Mouse (Mus musculus) layer of hippocampus, adult 18-20 months (tissue): Measurements from ENCODE around the gene Maml1. TPM values are rescaled to one million over a fixed set of nuclear protein-coding genes. Genes with fewer than 3 reads are reported as not detected.

ENCODE experiments used
- DNase-seq, 2 experiments: peaks; one replicate each; pipeline ENCODE4 v3.0.0; 2022; ENCODE audit warnings: low spot score in 2 of 2
- total RNA-seq, 2 experiments: library from RNA; stranded (reverse); gene quantifications; 2 replicates each; pipeline ENCODE4 v1.2.3; 2021

Maml1 gene
- total RNA-seq, 2 experiments from 2014 or later: 11.0 to 11.3 TPM

DNA sequence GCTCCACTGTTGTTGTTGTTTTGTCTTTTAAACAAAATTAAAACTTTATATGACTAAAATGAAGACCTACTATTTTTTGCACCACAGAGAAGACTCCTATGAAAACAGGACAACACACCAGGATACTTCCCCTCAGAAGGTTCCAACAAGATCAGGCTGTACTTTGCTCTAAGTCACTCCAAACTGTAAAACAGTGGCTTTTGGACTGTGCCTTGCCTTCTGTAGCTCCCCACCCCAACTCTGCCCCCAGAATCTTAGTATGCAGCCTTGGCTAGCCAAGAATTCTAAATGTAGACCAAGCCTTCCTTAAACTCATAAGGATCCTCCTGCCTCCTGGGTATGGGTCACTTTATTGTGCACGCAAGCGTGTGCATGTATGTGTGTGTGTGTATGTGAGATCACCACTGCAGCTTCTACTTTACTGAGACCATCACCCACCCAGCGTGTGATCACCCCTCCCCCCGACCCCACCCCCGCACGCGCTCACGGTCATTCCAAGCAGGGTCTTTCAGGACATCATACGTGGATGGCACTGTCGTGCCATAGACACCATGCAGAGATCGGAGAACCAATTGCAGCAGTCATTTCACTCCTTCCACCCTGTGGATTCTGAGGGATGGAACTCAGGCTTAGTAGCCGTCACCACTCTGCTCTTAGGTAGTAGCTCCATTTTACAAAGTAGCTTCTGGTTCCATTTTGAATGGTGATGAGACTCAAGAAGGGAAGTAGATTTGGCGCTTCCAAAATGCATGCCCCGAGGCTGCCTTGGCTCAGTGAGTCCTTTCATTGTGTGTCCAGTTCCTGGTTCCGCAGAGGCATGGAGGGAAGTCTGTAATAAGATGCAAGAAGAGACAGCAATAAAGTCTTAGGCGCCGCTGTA is 68.1 kb downstream of the Maml1 start:
- DNase-seq: no peak

DNA sequence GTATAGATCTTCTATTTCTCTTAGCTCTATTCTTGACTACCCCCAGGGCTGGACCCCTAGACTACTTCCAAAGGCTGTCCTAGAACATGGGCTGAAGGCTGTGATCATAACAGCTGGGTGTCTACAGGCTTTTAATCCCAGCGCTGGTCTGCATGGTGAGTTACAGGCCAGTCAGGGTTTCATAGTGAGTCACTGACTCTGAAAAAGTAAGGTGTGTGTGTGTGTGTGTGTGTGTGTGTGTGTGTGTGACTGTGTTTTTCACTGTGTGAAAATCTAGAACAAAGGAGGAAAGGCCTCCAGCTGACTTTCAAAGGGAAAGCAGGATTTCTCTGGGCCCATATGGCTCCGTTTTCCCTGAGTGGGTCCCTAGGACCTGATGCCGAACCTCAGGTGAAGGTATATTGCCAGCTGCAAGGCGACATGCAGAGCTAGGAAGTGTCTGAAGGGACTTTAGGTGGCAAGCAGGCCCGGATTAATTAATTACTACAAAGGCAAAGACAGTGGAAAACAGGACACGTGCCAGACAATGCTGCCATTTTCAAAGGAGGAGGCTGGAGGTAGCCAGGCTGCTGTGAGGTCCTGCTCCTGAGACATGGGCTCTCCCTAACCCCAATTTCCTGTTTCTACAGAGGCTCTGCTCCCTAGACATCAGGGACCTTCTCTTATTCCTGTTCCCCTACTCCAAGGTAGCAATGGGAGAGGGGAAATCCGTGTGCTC is 69.4 kb downstream of the Maml1 start:
- no peak for DNase-seq

- no peak for DNase-seq
These were observed 72.3 kb downstream of the Maml1 start for GRCm38 (mm10) chr11:50219833-50220232.

GRCm38 (mm10) chr11:50217811-50218210 is 74.3 kb downstream of the Maml1 start:
- DNase-seq: no peak

DNA sequence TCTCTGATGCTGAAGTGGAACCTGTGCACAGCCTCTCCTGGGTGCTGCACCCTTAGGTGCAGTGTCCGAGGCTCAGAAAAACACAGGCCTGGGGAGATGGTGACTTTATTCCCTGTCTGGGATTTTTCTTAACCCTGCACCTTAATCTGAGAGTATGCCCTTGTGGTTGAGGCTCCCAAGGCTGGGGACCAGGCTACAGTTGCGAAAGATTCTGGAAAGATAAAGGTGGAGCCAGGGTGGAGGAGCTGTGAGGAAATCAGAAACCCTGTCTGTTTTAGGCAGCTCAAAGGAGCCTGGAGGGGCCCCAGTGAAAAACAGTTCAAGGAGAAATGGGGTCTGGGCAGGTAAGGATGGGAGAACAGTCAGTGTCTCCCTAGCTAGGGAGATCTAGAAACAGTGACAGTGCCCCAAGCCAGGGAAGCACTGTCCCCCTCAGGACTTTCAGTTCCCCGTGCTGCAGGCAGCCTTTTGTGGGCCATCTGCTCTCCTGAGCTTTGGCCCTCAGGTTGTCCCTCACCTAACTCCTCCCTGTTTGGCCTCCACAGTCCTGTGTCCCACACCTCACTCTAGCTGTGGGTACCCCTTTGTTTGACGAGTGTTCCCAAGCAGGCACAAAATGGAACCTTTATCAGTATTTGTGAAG is 75.3 kb downstream of the Maml1 start:
- DNase-seq: no peak

DNA sequence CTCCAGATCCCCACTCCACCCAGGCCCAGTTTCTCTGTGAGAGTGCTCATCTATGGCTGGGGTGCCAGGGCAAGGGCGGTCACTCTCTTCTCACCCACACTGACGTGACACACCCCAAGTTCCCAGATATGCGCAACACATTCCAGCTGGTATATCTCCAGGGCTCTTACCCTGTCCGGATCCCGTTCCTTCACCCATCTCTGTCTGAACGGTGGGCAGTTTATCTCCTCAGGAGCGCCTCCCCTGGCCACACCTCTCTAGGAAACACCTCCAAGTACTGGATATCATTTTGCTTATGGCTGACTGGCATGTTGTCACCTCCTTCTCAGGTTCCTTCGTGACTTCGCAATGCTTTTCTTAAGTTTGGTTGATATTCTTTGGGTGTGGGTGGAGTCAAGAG is 76.5 kb downstream of the Maml1 start:
- no peak for DNase-seq

GRCm38 (mm10) chr11:50214631-50215030 is 77.5 kb downstream of the Maml1 start:
- DNase-seq: no peak

- DNase-seq: peak in 1 of 2 experiments; percentile 71
These were observed 79.0 kb downstream of the Maml1 start for GRCm38 (mm10) chr11:50212848-50213758.

DNA sequence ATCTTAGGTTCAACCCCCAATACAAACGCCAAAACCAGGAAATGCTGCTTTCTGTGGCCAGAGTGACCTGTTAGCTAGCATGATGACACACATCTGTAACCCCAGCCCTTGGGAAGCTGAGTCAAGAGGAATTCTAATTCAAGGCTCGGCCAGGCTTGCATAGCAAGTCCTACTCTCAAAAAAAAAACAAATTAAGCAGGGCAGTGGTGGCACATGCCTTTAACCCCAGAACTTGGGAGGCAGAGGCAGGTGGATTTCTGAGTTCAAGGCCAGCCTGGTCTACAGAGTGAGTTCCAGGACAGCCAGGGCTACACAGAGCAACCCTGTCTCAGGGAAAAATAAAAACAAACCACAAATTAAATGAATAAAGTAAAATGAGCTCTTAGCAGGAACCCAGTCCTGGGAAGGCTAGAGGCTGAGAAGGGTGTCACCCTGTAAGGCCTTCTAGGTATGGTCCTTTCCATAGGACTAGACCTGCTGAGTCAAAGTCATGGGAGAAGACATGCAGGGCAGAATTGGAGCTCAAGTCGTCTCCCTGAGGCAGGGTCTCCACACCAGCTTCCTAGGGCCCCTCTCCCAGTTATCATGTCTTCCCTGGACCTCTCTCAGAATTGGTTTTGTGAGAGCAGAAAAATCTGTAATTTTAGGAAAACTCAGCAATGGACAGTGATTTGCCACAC is 79.9 kb downstream of the Maml1 start:
- no peak for DNase-seq

DNA sequence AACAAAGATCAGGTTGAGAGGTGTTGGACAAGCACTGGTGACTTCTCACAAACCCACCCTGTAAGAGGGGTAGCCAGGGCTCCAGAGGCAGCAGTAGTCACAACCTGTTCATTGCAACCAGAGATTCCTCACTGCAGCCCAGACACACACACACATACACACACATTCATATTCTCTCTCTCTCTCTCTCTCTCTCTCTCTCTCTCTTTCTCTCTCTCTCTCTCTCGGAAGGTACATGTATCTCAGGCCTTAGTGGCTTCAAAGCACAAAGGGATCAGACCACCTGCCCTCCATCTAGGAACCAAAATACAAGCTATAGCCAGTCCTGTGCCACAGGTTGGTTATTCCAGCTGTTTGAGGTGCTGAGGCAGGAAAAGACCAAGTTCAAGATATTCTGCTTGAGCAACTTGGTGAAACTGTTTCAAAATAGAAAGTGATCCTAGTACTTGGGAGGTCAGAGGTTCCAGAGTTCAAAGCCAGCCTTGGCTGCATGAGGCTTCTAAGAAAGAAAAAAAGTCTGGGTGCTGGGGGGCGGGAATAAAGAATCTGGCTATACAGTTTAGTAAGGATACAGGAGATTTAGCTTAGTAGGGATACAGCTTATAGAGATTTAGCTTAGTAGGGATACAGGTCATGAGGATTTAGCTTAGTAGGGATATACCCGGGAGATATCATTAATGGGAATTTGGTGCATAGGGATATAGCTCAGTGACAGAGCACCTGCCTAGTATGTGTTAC is 80.6 kb downstream of the Maml1 start:
- DNase-seq: no peak

DNA sequence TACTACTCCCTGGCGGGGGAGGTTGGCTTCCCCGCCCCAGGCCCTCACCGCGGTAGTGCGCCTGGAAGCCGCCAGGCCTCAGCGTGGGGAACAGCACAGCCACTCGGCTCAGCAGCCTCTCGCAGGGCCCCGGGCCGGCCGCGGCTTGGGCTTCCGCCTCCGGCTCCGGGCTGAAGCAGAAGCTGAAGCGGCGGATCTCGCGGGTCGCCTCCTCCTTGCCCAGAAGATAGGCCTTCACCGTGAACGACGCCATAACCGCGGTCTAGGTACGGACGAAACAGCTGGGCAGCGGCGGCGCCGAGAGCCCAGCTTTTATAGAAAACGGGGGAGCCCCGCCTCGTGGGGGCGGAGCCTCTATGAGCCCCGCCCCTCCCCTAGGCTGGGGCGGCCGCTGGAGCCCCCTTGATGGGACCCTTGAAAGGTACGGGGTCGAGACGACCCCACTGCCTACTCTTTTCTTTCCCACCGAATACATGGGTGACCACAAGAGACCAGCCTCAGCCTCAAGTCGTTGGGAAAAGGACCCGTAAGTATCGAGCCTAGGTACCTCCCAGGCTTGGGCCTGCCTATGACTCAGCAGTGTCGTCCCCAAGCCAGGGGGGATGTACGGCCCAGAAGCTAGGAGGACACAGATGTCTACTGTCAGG is 81.5 kb downstream of the Maml1 start, which contains the start of the genes Sqstm1 and Mgat4b:
TSS of gene Sqstm1 (minus strand) at position 323 of the 647 bp plus-strand sequence.
TSS of gene Mgat4b (plus strand) at position 386 of the 647 bp plus-strand sequence.
- DNase-seq: peak; percentile 78 to 87

DNA sequence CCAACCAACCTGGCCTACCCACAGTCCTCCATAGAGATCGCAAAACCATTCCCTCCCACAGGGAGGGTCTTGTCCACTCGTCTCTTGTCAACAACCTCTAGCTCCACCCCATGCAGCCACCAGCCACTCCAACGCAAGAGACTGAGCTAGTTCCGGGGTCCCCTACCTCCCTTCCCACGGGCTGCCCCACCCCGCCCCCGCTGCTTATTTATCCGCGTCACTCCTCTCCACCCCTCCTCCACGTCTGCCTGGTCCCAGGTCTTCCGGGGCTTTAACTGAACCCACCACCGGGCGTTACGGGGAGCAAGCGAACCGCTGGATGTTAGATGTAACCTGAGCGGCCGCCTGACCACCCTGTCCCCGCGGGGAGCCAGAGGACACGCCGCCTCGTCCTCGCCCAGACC is 82.0 kb downstream of the Maml1 start:
- peak; percentile 85 to 88 for DNase-seq

GRCm38 (mm10) chr11:50208039-50208438 is 84.1 kb downstream of the Maml1 start:
- DNase-seq: no peak

- no peak for DNase-seq
These were observed 84.8 kb downstream of the Maml1 start for GRCm38 (mm10) chr11:50207344-50207743.

DNA sequence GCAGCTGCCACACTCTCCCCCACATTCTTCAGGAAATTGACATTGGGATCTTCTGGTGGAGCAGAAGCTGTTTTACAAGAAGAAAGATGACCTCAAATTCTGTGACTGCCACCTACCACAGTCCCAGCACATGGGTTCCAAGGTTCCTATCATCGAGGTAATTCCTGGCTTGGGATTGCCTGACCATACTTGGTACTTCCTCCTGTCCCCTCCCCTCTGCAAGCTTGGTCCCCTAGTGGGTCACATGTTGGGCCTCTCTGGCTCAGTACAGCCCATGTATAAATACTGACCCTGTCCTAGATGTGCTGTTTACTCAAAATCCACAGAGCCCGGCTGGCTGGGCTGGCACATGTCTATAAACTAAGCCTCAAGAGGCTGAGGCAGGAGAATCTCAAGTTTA is 86.1 kb downstream of the Maml1 start:
- no peak for DNase-seq
